Mouse (Mus musculus): ENCODE results near the gene Fubp1.
A peak's percentile ranks its signal among the peaks of the same experiment; 100 is the strongest.
"Not testable (repeated sequence)": the region's sequence is repeated elsewhere in the genome, so short reads cannot be mapped to it uniquely, and the experiment has no call there.

Fubp1 gene

GRCm38 (mm10) chr3:152193177-152193576 is 17.0 kb upstream of the Fubp1 start:
- DNase-seq (ENCODE audit: extremely low read depth, low read depth), result no peak

- DNase-seq (ENCODE audit: extremely low read depth, low read depth), result peak; percentile 99
These were observed 16.6 kb upstream of the Fubp1 start for GRCm38 (mm10) chr3:152193635-152194097.

GRCm38 (mm10) chr3:152197246-152197645 is 13.0 kb upstream of the Fubp1 start:
- DNase-seq (ENCODE audit: extremely low read depth, low read depth), result not testable (repeated sequence)

GRCm38 (mm10) chr3:152199125-152199524 is 11.1 kb upstream of the Fubp1 start:
- DNase-seq (ENCODE audit: extremely low read depth, low read depth), result no peak

- DNase-seq (ENCODE audit: extremely low read depth, low read depth), result no peak
These were observed 9.0 kb upstream of the Fubp1 start for GRCm38 (mm10) chr3:152201181-152201580.

- no peak for DNase-seq (ENCODE audit: extremely low read depth, low read depth)
These were observed 8.6 kb upstream of the Fubp1 start for GRCm38 (mm10) chr3:152201651-152202050.

GRCm38 (mm10) chr3:152202942-152203341 is 7.3 kb upstream of the Fubp1 start:
- DNase-seq (ENCODE audit: extremely low read depth, low read depth), result no peak

GRCm38 (mm10) chr3:152203411-152203810 is 6.8 kb upstream of the Fubp1 start:
- DNase-seq (ENCODE audit: extremely low read depth, low read depth), result no peak

GRCm38 (mm10) chr3:152203996-152204395 is 6.2 kb upstream of the Fubp1 start:
- DNase-seq (ENCODE audit: extremely low read depth, low read depth), result no peak

GRCm38 (mm10) chr3:152204577-152204976 is 5.6 kb upstream of the Fubp1 start:
- DNase-seq (ENCODE audit: extremely low read depth, low read depth), result no peak

GRCm38 (mm10) chr3:152207156-152207555 is 3.1 kb upstream of the Fubp1 start:
- DNase-seq (ENCODE audit: extremely low read depth, low read depth), result no peak

GRCm38 (mm10) chr3:152208096-152208885 is 1.9 kb upstream of the Fubp1 start:
- no peak for DNase-seq (ENCODE audit: extremely low read depth, low read depth)

GRCm38 (mm10) chr3:152209177-152209966 is 850 bp upstream of the Fubp1 start:
- DNase-seq (ENCODE audit: extremely low read depth, low read depth), result peak; percentile 57

- DNase-seq (ENCODE audit: extremely low read depth, low read depth), result peak; percentile 30
These were observed 638 bp downstream of the Fubp1 start for GRCm38 (mm10) chr3:152210728-152211391.

- DNase-seq (ENCODE audit: extremely low read depth, low read depth), result peak; percentile 26
These were observed 1.6 kb downstream of the Fubp1 start for GRCm38 (mm10) chr3:152211731-152212279.

GRCm38 (mm10) chr3:152213416-152213815 is 3.2 kb downstream of the Fubp1 start:
- peak; percentile 56 for DNase-seq (ENCODE audit: extremely low read depth, low read depth)

GRCm38 (mm10) chr3:152224918-152225317 is 14.7 kb downstream of the Fubp1 start:
- no peak for DNase-seq (ENCODE audit: extremely low read depth, low read depth)

- no peak for DNase-seq (ENCODE audit: extremely low read depth, low read depth)
These were observed 15.7 kb downstream of the Fubp1 start for GRCm38 (mm10) chr3:152225906-152226305.

GRCm38 (mm10) chr3:152228843-152229242 is 18.6 kb downstream of the Fubp1 start:
- DNase-seq (ENCODE audit: extremely low read depth, low read depth), result no peak

- DNase-seq (ENCODE audit: extremely low read depth, low read depth), result no peak
These were observed 19.0 kb downstream of the Fubp1 start for GRCm38 (mm10) chr3:152229271-152229670.

- DNase-seq (ENCODE audit: extremely low read depth, low read depth), result no peak
These were observed 21.3 kb downstream of the Fubp1 start for GRCm38 (mm10) chr3:152231333-152232100.

Measured in MEL-GATA-1-ER (cell line).